Comparison of ENCODE assay signal across 26 mouse cellular contexts in the genomic region with DNA sequence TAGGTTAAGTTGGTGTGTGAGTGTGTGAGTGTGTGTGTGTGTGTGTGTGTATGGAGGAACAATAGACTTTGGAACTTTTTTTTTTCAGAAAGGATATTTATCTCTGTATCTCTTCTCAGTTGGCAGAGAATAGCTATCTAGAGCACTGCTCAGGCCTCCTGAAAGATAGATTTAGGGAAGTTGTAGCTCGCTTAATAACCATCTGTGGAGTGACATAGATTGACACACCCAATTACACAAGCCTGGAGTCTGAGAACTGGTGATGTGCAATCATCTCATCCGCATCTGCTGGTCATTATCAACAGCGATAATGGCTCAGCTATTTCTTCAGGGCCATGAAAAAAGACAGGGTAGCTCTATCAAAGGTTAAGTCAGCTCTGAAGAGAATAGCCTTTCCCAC. TPM values are rescaled to one million over a fixed set of nuclear protein-coding genes. Genes with fewer than 3 reads are reported as not detected.
DNase-seq lines count a peak whose midpoint lies in the region; ATAC-seq lines count a peak whose summit lies in the region.
"Had no signal": no experiment of that assay in that cellular context is flagged by ENCODE, and none has a peak within 500 bp of the region (broad histone marks: within the 10 kb centered on the region; RNA-seq: fewer than 3 reads in every experiment).

No protein-coding gene starts in this region.

- no peaks in the 10 kb centered on the region for H3K27me3 ChIP-seq in liver, embryonic 13.5 days
- H3K27me3 ChIP-seq: embryonic facial prominence, embryonic 12.5 days; kidney, embryonic 15.5 days; megakaryocyte, embryonic 14.5 days; midbrain, embryonic 15.5 days; neural tube, embryonic 13.5 days had no signal

- ATAC-seq in liver, embryonic 13.5 days (ENCODE audit: low read depth): peak; percentile 70
- ATAC-seq in megakaryocyte, adult 5-6 weeks (ENCODE audit: poor library complexity, severe bottlenecking): peak; percentile 74
- ATAC-seq: forebrain, postnatal 0 days; hindbrain, postnatal 0 days; intestine, embryonic 16.5 days; midbrain, embryonic 15.5 days had no signal

- intact Hi-C loops in heart, postnatal 36 days (cut with DNase I): no loop called here

- no peaks in the 10 kb centered on the region for H3K9me3 ChIP-seq in liver, embryonic 13.5 days (replicated peaks)
- H3K9me3 ChIP-seq: embryonic facial prominence, embryonic 12.5 days; heart, embryonic 10.5 days; hindbrain, embryonic 10.5 days; kidney, embryonic 15.5 days; megakaryocyte, embryonic 14.5 days; midbrain, embryonic 15.5 days; neural tube, embryonic 13.5 days had no signal

- no peak overlapping the region for H3K4me3 ChIP-seq in liver, embryonic 13.5 days (replicated peaks)
- H3K4me3 ChIP-seq: embryonic facial prominence, embryonic 12.5 days; heart, embryonic 10.5 days; hindbrain, embryonic 10.5 days; kidney, embryonic 15.5 days; midbrain, embryonic 15.5 days; myocyte; neural tube, embryonic 13.5 days had no signal

- H3K36me3 ChIP-seq in liver, embryonic 13.5 days: no peaks in the 10 kb centered on the region
- H3K36me3 ChIP-seq: embryonic facial prominence, embryonic 12.5 days; heart, embryonic 10.5 days; hindbrain, embryonic 10.5 days; kidney, embryonic 15.5 days; midbrain, embryonic 15.5 days; neural tube, embryonic 13.5 days had no signal

- H3K27ac ChIP-seq in liver, embryonic 13.5 days: no peak overlapping the region
- H3K27ac ChIP-seq: embryonic facial prominence, embryonic 12.5 days; heart, embryonic 10.5 days; hindbrain, postnatal 0 days; midbrain, embryonic 15.5 days; neural tube, embryonic 13.5 days had no signal

- no peak overlapping the region for H3K9ac ChIP-seq in liver, embryonic 13.5 days
- H3K9ac ChIP-seq: embryonic facial prominence, embryonic 12.5 days; forebrain, postnatal 0 days; kidney, embryonic 15.5 days; midbrain, embryonic 15.5 days; neural tube, embryonic 13.5 days had no signal

- H3K4me1 ChIP-seq in liver, embryonic 13.5 days (replicated peaks): peaks cover 81% of the 10 kb centered on the region

- no peak overlapping the region for H3K4me2 ChIP-seq in liver, embryonic 13.5 days
- H3K4me2 ChIP-seq: embryonic facial prominence, embryonic 12.5 days; kidney, embryonic 15.5 days; midbrain, embryonic 15.5 days; neural tube, embryonic 13.5 days had no signal

- DNase-seq in lung, postnatal 36 days: peak; percentile 65
- no peak for DNase-seq in lung, postnatal 4 days
- no peak for DNase-seq in liver, embryonic 13.5 days
- no peak for DNase-seq in spleen, postnatal 10 days (ENCODE audit: low spot score in 2 of 2)
- no peak for DNase-seq in right cerebral cortex, postnatal 10 days (ENCODE audit: low spot score in 2 of 2)
- DNase-seq in embryo, embryonic 9.5 days (ENCODE audit: extremely low spot score): no peak
- no peak for DNase-seq in heart, postnatal 36 days
- DNase-seq: adrenal gland, postnatal 25 days; cerebellum, adult 9-11 months; forebrain, postnatal 0 days; gastrocnemius, postnatal 36 days; layer of hippocampus, adult 9-11 months; right cerebral cortex, postnatal 4 days; thymus, adult 18-20 months; thymus, postnatal 4 days had no signal

- WGBS in liver, embryonic 13.5 days (ENCODE audit: insufficient replicate concordance): 23% methylated on average over 3 of the region's 3 CpGs

RNA-seq across cellular contexts. Expression of a gene that starts 18.9 kb away (rescaled TPM):
- polyA plus RNA-seq in liver, embryonic 13.5 days (2015; fragmentation: Nextera tagmentation; extraction: Ambion mirVana): 4.8 and 5.7 TPM in 2 replicates
- 92.1 and 97.4 TPM in 2 replicates for total RNA-seq in megakaryocyte, adult 5-6 weeks (2015)
- 81.7 and 104 TPM in 2 replicates for total RNA-seq in megakaryocyte, adult 5-6 weeks (2017)
- 10 to 100 TPM; 16.7 to 17.8 TPM for total RNA-seq in heart, postnatal 36 days (2021)

Comparison
In these comparisons a context has a peak if more than half of its experiments do, and no peak if none do; other contexts are left out.
1. RNA of a gene that starts 18.9 kb away (total RNA-seq): 81.7 to 104 TPM in megakaryocyte, adult 5-6 weeks; 16.7 to 17.8 TPM in heart, postnatal 36 days; every median in the first group is over 4 times any median in the second.